Mouse (Mus musculus) heart, embryonic 10.5 days (tissue): ENCODE measurements around the gene Casp9. TPM values are rescaled to one million over a fixed set of nuclear protein-coding genes. Genes with fewer than 3 reads are reported as not detected.

ENCODE experiments used
- DNase-seq: peaks from one replicate; pipeline ENCODE4 v3.0.0-alpha.2; 2017; ENCODE audit warnings: low spot score
- H3K27ac ChIP-seq: fragments of 300-500 bp; sonication (generic); 2 replicates; pipeline ENCODE4 v1.5.1; 2016; ENCODE audit warnings: mild to moderate bottlenecking
- H3K27me3 ChIP-seq: fragments of 300-500 bp; sonication (generic); 2 replicates; pipeline ENCODE4 v1.6.1; 2016; ENCODE audit warnings: mild to moderate bottlenecking; ENCODE audit not compliant: poor library complexity, insufficient read depth, severe bottlenecking
- H3K36me3 ChIP-seq: fragments of 300-500 bp; sonication (generic); 2 replicates; pipeline ENCODE4 v1.6.1; 2016; ENCODE audit warnings: mild to moderate bottlenecking, moderate library complexity
- H3K4me1 ChIP-seq: fragments of 300-500 bp; sonication (generic); 2 replicates; pipeline ENCODE4 v1.6.1; 2016; ENCODE audit warnings: mild to moderate bottlenecking
- H3K4me3 ChIP-seq: fragments of 300-500 bp; sonication (generic); 2 replicates; pipeline ENCODE4 v1.5.1; 2016; ENCODE audit warnings: mild to moderate bottlenecking, moderate library complexity
- H3K9me3 ChIP-seq: fragments of 300-500 bp; sonication (generic); 2 replicates; pipeline ENCODE4 v1.6.1; 2016; ENCODE audit warnings: mild to moderate bottlenecking, moderate library complexity
- WGBS: fragments of 180-500 bp; shearing (Covaris S2); methylation state at CpG from one replicate; pipeline ENCODE4 v1.1.7; 2016; 5-methylcytosine and 5-hydroxymethylcytosine counted together
- polyA plus RNA-seq: library from polyadenylated mRNA; unstranded; fragments of >200 nt; fragmentation: Nextera tagmentation; extraction: Ambion mirVana; gene quantifications from 2 replicates; pipeline ENCODE4 v1.2.1, GENCODE M21; 2016

Casp9 gene
- polyA plus RNA-seq, 1 experiment from 2014 or later, result 21.4 TPM

- Histone ChIP-seq H3K36me3 (peaks cover 98% of the 10 kb centered on the region), H3K27me3 (no peaks in the 10 kb centered on the region), H3K9me3 (no peaks in the 10 kb centered on the region), H3K4me3 (no peak overlapping the region), H3K27ac (no peak overlapping the region), H3K4me1 (no peaks in the 10 kb centered on the region)
- 76% methylated on average over 8 of the region's 8 CpGs for WGBS
- no peak for DNase-seq
Observed at GRCm38 (mm10) chr4:141809850-141810464, 16.5 kb downstream of the Casp9 start.

- H3K27ac ChIP-seq, result no peak overlapping the region
- WGBS, result 89% methylated on average over 2 of the region's 2 CpGs
- H3K9me3 ChIP-seq, result no peaks in the 10 kb centered on the region
- H3K4me3 ChIP-seq, result no peak overlapping the region
- H3K36me3 ChIP-seq, result peaks cover 95% of the 10 kb centered on the region
- no peaks in the 10 kb centered on the region for H3K27me3 ChIP-seq
- DNase-seq, result no peak
- no peaks in the 10 kb centered on the region for H3K4me1 ChIP-seq
Observed at GRCm38 (mm10) chr4:141810975-141811374, 17.6 kb downstream of the Casp9 start.

- WGBS, result 95% methylated on average over 7 of the region's 7 CpGs
- no peaks in the 10 kb centered on the region for H3K9me3 ChIP-seq
- peaks cover 95% of the 10 kb centered on the region for H3K36me3 ChIP-seq
- no peak overlapping the region for H3K27ac ChIP-seq
- H3K4me1 ChIP-seq, result no peaks in the 10 kb centered on the region
- no peaks in the 10 kb centered on the region for H3K27me3 ChIP-seq
- DNase-seq, result no peak
- no peak overlapping the region for H3K4me3 ChIP-seq
Observed at GRCm38 (mm10) chr4:141811375-141811774, 18.0 kb downstream of the Casp9 start.

GRCm38 (mm10) chr4:141816267-141816666, 22.9 kb downstream of the Casp9 start:
- peaks cover 6% of the 10 kb centered on the region for H3K4me1 ChIP-seq
- H3K9me3 ChIP-seq, result no peaks in the 10 kb centered on the region
- peaks cover 47% of the 10 kb centered on the region for H3K36me3 ChIP-seq
- no peak for DNase-seq
- WGBS, result 80% methylated on average over 7 of the region's 7 CpGs
- no peak overlapping the region for H3K27ac ChIP-seq
- H3K4me3 ChIP-seq, result no peak overlapping the region
- no peaks in the 10 kb centered on the region for H3K27me3 ChIP-seq

GRCm38 (mm10) chr4:141816776-141817655, 23.6 kb downstream of the Casp9 start:
- Histone ChIP-seq H3K27me3 (no peaks in the 10 kb centered on the region), H3K36me3 (peaks cover 40% of the 10 kb centered on the region), H3K9me3 (no peaks in the 10 kb centered on the region), H3K4me3 (no peak overlapping the region), H3K27ac (no peak overlapping the region), H3K4me1 (peaks cover 13% of the 10 kb centered on the region)
- WGBS, result 77% methylated on average over 14 of the region's 14 CpGs
- no peak for DNase-seq

GRCm38 (mm10) chr4:141817706-141818105, 24.3 kb downstream of the Casp9 start:
- H3K4me3 ChIP-seq, result no peak overlapping the region
- WGBS, result 83% methylated on average over 10 of the region's 10 CpGs
- DNase-seq, result no peak

GRCm38 (mm10) chr4:141818861-141819260, 25.4 kb downstream of the Casp9 start:
- no peaks in the 10 kb centered on the region for H3K27me3 ChIP-seq
- DNase-seq, result no peak
- no peak overlapping the region for H3K4me3 ChIP-seq
- 83% methylated on average over 13 of the region's 13 CpGs for WGBS
- H3K36me3 ChIP-seq, result peaks cover 22% of the 10 kb centered on the region
- no peaks in the 10 kb centered on the region for H3K9me3 ChIP-seq
- H3K4me1 ChIP-seq, result peaks cover 15% of the 10 kb centered on the region
- H3K27ac ChIP-seq, result no peak overlapping the region

More at GRCm38 (mm10) chr4:141817706-141818105, 24.3 kb downstream of the Casp9 start:
- Histone ChIP-seq H3K4me1 (peaks cover 15% of the 10 kb centered on the region), H3K27me3 (no peaks in the 10 kb centered on the region), H3K27ac (no peak overlapping the region), H3K9me3 (no peaks in the 10 kb centered on the region), H3K36me3 (peaks cover 33% of the 10 kb centered on the region)

- 84% methylated on average over 7 of the region's 7 CpGs for WGBS
- peaks cover 15% of the 10 kb centered on the region for H3K4me1 ChIP-seq
- DNase-seq, result no peak
- H3K4me3 ChIP-seq, result no peak overlapping the region
- no peaks in the 10 kb centered on the region for H3K27me3 ChIP-seq
- no peaks in the 10 kb centered on the region for H3K9me3 ChIP-seq
- peaks cover 17% of the 10 kb centered on the region for H3K36me3 ChIP-seq
- H3K27ac ChIP-seq, result no peak overlapping the region
Observed at GRCm38 (mm10) chr4:141819316-141819715, 25.9 kb downstream of the Casp9 start.

- DNase-seq, result no peak
- Histone ChIP-seq H3K9me3 (no peaks in the 10 kb centered on the region), H3K36me3 (peaks cover 1% of the 10 kb centered on the region; the same call in 1 of the 2 replicates), H3K27me3 (no peaks in the 10 kb centered on the region), H3K4me1 (peaks cover 15% of the 10 kb centered on the region), H3K4me3 (no peak overlapping the region), H3K27ac (0 out of 2 replicates have a peak overlapping the region, but pooled peaks have one; percentile 11)
- 58% methylated on average over 3 of the region's 3 CpGs for WGBS
Observed at GRCm38 (mm10) chr4:141821178-141821577, 27.8 kb downstream of the Casp9 start.

- Histone ChIP-seq H3K36me3 (no peaks in the 10 kb centered on the region), H3K9me3 (no peaks in the 10 kb centered on the region), H3K4me1 (peaks cover 15% of the 10 kb centered on the region), H3K27ac (0 out of 2 replicates have a peak overlapping the region, but pooled peaks have one; percentile 11), H3K27me3 (no peaks in the 10 kb centered on the region), H3K4me3 (no peak overlapping the region)
- DNase-seq, result no peak
- WGBS, result 62% methylated on average over 10 of the region's 10 CpGs
Observed at GRCm38 (mm10) chr4:141822089-141822488, 28.7 kb downstream of the Casp9 start.

GRCm38 (mm10) chr4:141822979-141823378, 29.6 kb downstream of the Casp9 start:
- no peaks in the 10 kb centered on the region for H3K9me3 ChIP-seq
- no peak overlapping the region for H3K4me3 ChIP-seq
- H3K36me3 ChIP-seq, result no peaks in the 10 kb centered on the region
- no peaks in the 10 kb centered on the region for H3K27me3 ChIP-seq
- DNase-seq, result no peak
- H3K4me1 ChIP-seq, result peaks cover 18% of the 10 kb centered on the region
- WGBS, result 47% methylated on average over 3 of the region's 3 CpGs
- no peak overlapping the region for H3K27ac ChIP-seq

GRCm38 (mm10) chr4:141826060-141826459, 32.6 kb downstream of the Casp9 start, which contains the start of gene Cela2a:
Gene Cela2a, minus strand, starts transcription at chr4:141826160.
- Histone ChIP-seq H3K36me3 (no peaks in the 10 kb centered on the region), H3K27ac (no peak within 1 kb of the TSS), H3K4me3 (no peak within 1 kb of the TSS), H3K4me1 (peaks cover 19% of the 10 kb centered on the region), H3K9me3 (no peaks in the 10 kb centered on the region), H3K27me3 (no peaks in the 10 kb centered on the region)
- WGBS, result 65% methylated on average over 5 of the region's 5 CpGs
- no peak for DNase-seq

- no peaks in the 10 kb centered on the region for H3K27me3 ChIP-seq
- no peak overlapping the region for H3K4me3 ChIP-seq
- H3K36me3 ChIP-seq, result no peaks in the 10 kb centered on the region
- H3K27ac ChIP-seq, result no peak overlapping the region
- DNase-seq, result no peak
- H3K4me1 ChIP-seq, result peaks cover 8% of the 10 kb centered on the region; the same call in 1 of the 2 replicates
- no peaks in the 10 kb centered on the region for H3K9me3 ChIP-seq
- 82% methylated on average over 2 of the region's 2 CpGs for WGBS
Observed at GRCm38 (mm10) chr4:141827401-141827800, 34.0 kb downstream of the Casp9 start.
